Mouse (Mus musculus) gastrocnemius, adult 8-10 months (tissue): ENCODE measurements at regions not wholly inside any gene's neighbourhood (a gene's known extent, or its start where the extent isn't known, plus 50 kb on each side); places are given as distances from the start of the nearest gene placed in this dataset.
"Not testable (repeated sequence)": the region's sequence is repeated elsewhere in the genome, so short reads cannot be mapped to it uniquely, and the experiment has no call there.

Source experiments
- DNase-seq, 2 experiments: peaks; one replicate each; pipeline ENCODE4 v3.0.0; 2022; ENCODE audit warnings: low spot score in 2 of 2

DNA sequence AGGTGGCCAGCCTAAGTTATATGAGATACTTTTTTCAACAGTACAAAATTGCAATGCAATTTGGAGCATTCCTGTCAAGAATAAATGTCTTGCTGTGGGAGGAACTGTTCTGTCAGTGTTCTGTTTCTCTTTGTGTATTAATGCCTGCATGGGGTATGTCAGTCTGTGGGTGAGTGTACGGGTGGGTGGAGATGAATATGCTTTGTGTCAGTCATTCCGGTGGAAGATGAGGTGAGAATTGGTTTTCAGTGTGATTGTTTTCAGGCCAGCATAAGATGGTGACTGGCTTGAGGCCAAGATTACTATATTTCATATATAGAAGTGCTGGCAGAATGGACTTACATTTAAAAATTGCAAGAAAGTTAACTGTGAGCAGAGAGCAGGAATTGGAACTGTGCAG, 184.0 kb downstream of the Frk start:
- DNase-seq, result no peak

DNA sequence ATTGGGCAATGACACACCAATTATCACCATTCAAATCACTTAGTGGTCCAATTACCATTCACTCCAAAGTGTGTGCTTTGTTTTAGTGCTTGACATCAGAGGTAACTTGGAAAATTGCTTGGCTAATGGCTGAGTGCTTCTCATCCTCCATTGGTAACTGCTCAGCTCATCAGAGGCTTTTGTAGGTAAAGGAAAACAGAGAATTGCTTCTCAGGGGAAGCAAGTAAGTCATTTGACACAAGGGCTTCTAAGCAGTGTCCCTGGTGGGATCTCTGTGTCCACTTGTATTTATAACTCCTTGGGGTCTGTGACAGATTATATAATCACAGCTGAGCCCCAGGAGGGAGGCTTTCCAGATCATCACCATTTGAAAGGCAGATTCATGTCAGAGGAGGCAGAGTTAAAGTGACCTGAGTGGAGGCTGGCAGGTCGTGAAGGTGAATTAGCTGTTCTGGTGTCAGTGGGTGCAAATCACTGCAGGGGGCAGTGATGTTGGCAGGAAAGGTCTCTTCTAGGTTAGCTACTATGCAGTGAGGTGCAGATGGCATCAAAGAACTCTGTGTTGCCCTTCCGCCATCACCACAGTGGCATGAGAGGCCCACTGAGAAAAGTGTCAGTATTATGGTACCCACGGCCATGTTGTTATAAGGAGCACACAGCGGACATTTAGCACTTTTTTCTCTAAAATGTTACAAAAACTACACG, 184.7 kb downstream of the Frk start:
- no peak for DNase-seq

DNA sequence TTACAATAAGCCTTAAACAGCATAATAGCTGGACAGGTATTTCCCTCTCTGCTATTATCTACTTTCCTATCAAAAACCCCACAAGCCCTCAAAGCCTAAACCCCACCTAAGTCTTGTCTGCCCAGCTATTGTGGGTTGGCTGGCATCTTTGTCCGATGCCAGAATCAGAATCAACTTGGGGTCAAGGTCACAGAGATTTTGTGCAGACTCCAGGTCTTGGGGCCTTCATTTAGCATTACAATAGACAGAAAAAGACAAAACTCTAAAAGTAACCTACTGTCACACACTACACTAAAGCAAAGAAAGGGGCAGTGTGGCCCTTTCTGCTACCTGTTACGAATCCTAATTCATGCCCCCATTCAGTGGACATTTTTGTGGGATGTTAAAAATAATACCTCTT, 188.6 kb downstream of the Frk start:
- no peak for DNase-seq

- not testable (repeated sequence) for DNase-seq
These were observed 216.2 kb downstream of the Frk start for GRCm38 (mm10) chr10:34699414-34699813.

GRCm38 (mm10) chr10:34701956-34702355, 218.8 kb downstream of the Frk start:
- no peak for DNase-seq

DNA sequence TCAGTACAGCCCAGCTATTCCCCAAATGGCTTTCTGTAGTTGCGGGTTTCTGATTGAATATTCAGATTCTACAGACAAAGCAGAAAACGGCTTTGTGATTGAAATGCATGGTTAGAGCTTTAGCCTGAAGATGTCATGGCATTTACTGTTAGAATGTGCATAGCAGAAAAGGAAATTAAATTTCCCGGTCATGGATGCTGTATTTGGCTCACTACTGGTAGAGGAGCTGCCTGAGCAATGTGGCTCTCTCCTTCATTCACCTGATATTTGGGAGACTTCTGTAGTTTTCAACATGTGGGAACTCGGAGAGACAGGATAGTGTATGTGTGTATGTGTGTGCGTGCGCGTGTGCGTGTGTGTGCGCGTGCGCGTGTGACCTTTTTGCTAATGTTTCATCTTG, 222.2 kb downstream of the Frk start:
- DNase-seq, result no peak

GRCm38 (mm10) chr10:34731249-34731648, 248.1 kb downstream of the Frk start:
- no peak for DNase-seq

GRCm38 (mm10) chr10:34762426-34762825, 279.2 kb downstream of the Frk start:
- DNase-seq, result no peak

DNA sequence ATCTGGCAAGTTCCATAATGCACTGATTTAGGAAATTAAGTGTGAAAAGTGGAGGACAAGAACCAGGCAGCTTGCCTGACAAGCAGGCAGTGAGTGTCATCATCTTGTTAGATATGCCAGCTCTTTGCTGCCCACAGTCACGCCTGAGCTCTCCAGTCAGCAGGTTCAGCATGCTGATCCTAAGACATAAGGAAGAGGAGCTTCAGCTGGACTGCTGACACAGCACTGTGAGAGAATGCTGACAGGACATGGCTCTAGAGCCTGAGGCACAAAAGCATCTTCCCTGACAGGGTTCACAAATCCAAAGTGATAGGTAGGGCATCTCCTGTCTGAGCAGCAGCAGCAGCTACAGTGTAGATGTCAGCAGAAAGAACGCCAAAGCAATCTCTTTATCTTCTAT, 308.9 kb downstream of the Frk start:
- DNase-seq, result no peak

DNA sequence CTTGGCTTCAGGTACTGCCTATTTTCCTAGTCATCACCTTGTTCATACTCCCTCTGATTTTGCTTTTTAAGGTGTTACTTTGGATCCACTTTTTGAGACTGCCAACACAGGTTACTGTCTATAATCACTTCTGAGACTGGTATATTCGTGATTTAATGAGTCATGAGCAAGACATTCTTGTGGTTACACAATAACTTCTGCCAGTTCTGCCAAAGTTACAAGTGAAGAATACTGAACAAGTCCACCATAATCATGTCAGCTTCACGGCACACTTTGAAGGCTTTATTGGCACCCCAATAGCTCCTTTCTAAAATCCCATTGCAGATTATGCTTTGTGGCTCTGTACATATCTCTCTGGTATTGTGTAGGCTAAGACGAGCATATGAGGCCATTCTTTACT, 327.9 kb downstream of the Frk start:
- no peak for DNase-seq

DNA sequence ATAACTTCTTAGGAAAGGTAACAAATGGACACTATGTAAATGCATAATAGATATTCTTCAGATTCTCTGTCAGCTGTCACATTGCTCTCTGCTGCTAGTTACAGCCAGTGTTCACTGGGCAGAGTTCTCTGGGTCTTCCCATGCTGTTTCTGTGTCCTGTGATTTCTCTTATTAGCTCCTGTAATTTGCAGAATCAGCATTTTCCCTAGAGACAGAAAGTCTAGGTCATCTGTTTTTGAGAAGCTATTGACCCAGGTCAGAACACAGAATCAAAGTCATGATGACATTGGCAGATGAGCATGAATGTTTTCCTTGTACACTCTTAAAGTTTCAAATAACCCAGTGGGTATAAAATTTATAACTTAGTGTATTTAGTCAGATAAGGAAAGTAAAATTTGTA, 340.9 kb downstream of the Frk start:
- no peak for DNase-seq

DNA sequence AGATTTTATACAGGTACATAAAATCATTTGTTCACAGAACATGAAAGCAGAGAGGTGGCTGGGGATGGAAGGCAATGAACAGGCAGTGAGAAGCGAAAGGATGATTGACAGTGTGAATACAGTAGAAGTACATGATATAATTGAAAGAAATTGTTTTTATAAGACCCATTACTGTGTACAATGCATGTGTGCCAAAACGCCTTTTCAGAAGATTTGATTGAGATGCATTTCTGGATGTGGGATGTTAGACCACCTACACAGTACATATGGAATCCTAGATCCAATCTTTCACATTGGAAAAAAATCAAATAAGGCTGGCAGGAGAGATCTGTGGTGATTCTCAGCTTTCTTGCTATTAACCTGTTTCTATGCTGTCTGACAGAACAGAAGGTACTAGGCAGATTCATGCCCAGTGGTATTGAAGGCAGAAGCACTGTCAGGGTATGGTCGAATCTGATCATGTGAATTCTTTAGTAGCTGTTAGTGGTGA, 358.9 kb downstream of the Frk start:
- DNase-seq, result no peak

DNA sequence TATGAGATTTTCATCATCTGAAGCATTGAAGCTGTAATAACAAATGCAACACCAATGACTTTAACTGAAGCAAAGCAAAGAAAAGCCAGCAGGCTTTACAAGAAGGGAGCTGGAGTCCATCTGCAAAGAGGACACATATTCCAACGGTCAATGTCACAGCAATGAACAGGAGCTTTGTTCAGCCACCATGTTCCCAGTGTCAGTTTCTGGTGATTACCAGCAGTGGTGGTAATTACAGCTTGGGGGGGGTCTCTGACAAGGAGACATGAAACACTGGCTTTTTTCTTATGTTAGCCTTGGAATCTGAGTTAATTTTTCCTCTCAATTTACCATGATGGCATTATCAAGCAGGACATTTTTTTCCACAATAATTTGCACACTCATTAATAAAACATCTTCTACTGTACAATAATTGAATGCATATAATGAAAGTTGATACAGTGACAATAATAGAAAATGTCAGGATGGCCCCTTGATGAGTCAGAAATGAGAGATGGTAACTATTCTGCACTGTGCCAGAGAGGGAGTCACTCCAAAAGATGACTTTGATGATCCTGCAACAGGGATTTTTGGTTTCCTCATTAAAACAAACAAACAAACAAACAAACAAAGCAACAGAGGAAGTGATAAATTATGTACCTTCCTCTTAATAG, 373.4 kb downstream of the Frk start:
- no peak for DNase-seq

DNA sequence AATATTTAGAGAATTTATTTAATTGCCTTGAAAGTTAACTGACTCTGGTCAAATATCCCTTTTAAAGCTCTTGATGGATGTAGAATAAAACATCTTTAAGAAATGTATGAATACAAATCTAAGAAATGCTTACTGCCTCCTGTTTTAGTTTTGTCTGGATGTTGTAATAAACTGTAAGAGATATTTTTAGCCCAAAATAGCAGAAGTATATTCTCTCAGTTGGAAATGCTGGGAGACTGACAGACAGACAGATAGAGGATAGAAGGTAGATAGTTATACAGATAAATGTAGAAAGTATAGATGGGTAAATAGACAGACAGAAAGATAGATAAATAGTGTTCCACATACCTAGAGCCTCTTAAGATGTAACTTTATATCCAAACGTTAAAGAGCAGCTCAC, 379.5 kb downstream of the Frk start:
- DNase-seq, result no peak

DNA sequence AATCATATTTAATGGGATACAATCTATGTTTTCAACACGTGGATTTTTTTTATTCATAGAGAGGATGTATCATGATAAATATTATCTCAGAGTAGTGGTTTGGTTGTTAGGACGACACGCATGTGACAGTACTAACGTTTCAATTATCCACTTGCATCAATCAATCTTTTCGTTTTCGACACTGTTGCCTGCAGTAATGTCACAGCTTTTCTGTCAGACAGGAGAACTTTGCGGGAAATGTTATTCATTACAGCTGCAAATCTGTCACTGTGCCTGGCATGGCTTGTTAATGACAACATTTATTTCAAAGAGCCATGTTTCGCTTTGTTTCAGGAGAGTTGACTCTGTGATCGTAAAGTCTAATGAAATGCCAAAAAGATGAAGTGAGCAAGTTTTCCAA, 388.7 kb downstream of the Frk start:
- no peak for DNase-seq

DNA sequence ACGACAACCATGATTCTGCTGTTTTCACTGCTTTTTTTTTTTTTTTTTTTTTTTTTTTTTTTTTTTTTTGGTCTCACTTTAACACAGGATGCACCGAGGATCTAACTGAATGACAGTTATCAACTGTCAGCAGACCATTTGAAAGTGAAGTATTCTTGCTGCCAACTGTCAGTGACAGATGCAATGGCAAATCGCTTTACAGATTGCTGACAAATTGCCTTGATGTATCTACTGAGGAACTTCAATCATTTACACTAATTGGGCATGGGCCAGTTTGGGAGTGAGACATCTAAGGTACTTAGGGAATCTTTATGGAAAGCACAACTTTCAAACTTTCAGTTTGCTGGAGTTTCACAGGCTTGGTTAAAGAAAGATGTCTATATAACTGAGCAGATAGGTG, 395.3 kb downstream of the Frk start:
- DNase-seq, result no peak

GRCm38 (mm10) chr10:34887601-34888000, 404.4 kb downstream of the Frk start:
- no peak for DNase-seq

DNA sequence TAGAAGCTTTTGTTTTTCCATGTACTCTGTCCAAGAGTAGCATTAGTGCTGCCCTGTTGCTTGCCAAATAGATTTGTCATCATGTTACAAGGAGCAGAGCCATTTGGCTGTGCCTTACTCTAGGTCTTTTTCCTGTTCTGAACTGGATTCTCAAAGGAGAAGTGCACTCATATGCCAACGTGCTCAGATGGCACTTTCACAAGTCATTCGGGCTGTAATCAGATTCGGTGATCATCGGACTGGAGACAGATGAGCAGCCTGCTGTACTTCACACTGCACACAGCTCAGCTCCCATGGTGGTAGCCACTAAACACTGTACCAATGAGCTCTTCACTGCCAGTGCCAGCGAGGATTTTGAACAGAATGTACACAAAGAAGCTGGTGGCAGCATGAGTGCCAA, 421.1 kb downstream of the Frk start:
- peak; percentile 2 to 12 for DNase-seq

DNA sequence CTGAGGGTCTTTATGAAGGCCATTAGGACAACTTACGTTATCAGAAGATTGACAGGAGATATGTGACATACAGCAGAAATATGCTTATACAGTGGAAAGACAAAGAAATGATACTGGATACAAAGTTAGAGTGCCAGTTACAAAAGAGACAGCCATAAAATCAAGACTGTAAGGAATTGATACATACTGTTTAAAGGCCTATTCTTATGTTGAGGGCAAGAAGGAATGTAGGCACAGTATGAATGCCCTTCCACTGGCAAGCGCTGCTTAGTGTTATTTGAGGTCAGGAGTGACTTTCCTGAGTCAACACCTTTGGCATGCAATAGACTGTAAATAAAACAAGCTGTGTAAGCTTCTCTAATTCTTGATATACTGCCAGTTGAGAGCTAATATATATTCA, 421.5 kb downstream of the Frk start:
- no peak for DNase-seq

DNA sequence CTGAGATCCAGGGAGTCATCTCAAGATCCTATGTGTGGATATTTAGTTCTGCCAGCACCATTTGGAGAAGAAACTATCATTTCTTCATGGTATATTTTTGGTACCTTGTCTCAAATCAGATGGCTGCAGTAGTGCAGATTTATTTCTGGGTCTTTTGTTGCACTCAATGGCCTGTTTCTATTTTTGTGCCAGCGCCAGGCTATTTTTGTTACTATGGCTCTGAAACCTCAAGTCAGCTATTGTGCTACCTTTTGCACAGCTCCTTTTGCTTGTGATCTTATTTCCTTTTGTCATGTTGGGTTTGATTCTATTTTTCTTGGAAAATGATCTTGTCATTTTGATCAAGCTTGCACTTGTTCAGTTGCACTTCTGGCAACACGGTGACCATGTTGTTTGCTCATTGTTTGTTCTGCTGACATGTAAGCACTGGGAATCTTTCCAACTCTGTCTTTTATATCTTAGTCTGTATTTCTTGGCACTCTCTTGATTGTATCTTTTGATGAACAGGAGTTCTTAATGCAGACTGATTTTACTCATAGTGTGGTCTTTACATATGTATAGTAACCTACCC, 429.0 kb downstream of the Frk start:
- no peak for DNase-seq
